Mouse (Mus musculus) right cerebral cortex, postnatal 25 days (tissue): ENCODE data around the gene Spice1.

ENCODE experiments used
- DNase-seq: peaks from one replicate; pipeline ENCODE4 v3.0.0; 2022

Spice1 gene

GRCm38 (mm10) chr16:44375459-44375858 is 28.5 kb downstream of the Spice1 start:
- DNase-seq: no peak

DNA sequence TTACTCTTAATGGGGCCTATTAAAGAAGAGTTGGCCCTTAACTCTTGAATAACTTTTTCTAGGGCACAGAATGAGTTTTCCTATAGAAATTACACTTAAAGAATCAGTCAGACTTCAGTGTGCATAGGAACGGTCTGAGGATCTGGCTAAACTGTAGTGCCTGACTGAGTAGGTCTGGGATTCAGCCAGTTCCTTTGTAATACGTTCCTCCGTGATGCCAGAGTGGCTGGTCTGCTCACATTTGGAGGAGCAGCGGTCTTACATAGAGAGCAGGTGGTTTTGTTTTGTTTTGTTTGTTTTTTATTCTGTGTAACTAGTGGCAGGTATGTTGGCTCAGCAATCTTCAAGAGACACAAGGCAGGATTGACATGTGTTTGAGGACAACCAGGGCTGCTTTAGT is 33.1 kb downstream of the Spice1 start:
- no peak for DNase-seq

DNA sequence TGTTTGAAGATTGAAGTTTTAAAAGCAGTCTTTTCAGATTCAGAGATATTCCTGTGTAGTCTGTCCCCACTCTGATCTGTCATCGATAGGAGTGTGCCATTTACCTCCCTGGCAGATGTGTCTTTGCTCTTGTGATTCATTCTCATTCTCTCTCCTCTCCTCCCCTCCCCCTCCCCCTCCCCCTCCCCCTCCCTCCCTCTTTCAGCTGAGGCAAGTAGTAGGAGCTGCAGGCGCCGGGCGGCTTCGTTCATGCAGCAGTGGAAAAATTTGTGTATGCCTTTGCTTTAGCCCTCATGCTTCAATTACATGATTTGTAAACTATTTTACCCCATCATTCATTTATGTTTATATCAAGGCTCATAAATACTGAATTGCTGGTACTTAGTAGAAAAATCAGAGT is 34.7 kb downstream of the Spice1 start:
- DNase-seq: no peak

- DNase-seq: no peak
Measured at GRCm38 (mm10) chr16:44383549-44383948, 36.6 kb downstream of the Spice1 start.

DNA sequence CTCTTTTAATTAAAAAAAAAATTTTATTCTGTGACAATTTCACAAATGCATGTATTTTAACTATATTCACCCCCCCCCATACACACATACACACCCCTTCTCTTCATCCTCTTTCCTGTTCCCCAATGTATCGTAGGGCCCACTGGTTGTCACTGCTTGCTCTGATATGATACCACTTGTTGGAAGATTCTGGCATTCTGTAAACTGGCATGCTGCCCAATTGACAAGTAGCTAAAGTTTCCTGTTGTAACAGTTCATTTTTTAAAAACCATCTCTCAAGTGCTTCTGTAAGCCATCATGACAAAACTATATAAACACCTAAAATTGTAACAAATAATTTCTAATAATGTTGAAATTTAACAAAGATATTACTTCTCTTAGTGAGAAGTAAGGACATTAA is 37.3 kb downstream of the Spice1 start:
- no peak for DNase-seq

DNA sequence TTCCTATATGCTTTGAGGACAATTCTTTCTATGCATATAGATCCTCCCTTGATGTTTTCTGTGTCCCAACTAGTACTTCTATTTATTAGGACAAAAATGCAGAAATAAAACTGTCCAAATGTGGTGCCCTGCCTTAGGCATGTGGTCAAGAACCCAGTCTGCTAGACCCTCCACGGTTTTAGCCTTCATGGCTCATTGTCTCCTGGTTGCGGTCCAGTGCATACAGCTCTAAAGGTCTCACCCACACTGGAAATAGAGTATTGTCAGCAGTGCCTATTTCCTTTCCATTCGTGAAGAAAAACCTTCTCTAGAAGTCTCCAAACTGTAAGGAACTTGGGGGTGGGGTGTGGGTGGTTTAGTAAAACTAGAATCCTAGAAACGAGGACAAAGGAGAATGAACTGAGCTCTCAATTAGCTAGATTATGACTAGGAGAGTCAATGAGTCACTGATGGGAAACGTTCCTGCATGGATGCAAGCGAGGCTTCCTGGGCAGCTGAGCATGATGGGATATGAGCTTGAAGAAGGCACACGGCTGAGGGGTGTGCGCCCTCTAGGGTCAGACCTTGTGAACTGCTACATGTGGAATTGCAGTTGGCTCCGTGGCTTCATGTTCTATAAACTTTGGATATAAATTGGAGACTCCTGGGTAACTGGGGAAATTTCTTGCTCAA is 45.1 kb downstream of the Spice1 start:
- peak; percentile 28 for DNase-seq

DNA sequence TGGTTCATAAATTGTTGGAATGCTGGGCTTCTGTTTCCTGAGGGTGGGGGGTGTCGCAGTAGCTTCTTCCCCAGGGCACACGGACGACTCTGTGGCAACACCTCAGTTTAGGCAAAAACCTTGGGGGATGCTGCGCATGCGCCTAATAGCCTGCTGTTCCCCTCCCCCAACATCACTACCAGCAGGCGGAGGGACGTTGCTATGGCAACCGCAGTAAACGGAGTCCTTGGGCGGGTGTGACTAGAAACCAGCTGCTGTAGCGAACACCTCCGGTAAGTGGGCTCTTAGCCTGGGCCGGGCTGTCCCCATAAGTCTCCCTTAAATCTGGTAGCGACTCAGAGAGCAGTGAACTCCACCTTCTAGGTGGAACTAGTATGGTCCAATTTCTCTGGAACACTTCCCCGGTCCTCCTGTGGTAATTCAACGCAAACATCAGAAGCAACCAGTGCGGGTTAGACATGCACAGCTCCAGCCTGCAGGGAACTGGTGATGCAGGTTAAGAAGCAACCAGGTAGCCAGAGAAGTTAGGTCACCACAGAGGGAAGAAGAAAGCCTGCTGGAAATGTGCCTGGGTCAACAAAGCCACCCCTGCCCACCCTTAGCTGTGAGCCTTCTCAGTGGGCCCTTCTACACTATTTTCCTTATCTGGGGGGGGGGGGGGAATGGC is 47.8 kb downstream of the Spice1 start, which contains the start of gene Cfap44:
Cfap44 (plus strand) TSS at position 220 of the 667 bp plus-strand sequence.
- DNase-seq: peak; percentile 87

- no peak for DNase-seq
Measured at GRCm38 (mm10) chr16:44404933-44405332, 58.0 kb downstream of the Spice1 start.

- DNase-seq: no peak
Measured at GRCm38 (mm10) chr16:44407211-44407610, 60.3 kb downstream of the Spice1 start.

GRCm38 (mm10) chr16:44408290-44408689 is 61.4 kb downstream of the Spice1 start:
- DNase-seq: no peak

- no peak for DNase-seq
Measured at GRCm38 (mm10) chr16:44410176-44410575, 63.3 kb downstream of the Spice1 start.

DNA sequence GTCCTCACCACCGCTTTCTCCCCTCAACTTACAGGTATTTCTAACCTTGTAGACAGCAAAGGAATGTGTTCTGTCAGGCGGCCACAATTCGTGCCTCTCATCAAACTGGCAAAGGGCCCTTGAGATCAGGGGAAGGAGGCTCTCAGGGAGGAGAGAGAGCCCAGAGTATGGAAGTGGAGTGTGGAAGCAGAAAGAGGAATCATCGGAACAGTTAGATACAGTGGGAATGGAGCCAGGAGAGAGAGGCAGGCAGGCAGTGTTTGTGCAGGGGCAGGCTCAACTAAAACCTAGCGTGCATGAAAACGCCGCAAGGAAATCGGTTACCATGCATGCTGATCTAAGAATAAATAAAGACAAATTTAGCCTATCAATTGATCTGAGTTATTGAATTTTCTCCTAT is 70.7 kb downstream of the Spice1 start:
- no peak for DNase-seq

DNA sequence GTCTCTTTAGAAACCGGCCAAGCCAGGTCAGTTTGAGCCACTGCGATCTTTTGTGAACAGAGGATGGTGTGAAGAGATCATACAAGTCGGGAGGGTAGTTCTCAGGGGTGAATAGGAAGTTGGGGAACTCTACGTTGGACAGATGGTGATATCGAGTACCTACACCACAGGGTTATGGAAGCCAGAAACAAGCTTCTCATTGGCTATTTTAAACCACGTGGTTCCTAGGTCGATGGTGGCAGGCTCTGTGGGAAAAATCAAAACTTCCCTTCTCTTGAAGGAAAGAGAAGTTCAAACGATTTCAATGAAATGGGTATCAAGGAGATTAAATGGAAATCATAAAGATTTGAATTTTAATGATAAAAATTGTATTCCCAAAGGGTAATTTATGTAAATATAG is 74.8 kb downstream of the Spice1 start:
- no peak for DNase-seq

- DNase-seq: peak; percentile 57
Measured at GRCm38 (mm10) chr16:44423499-44423898, 76.6 kb downstream of the Spice1 start.

DNA sequence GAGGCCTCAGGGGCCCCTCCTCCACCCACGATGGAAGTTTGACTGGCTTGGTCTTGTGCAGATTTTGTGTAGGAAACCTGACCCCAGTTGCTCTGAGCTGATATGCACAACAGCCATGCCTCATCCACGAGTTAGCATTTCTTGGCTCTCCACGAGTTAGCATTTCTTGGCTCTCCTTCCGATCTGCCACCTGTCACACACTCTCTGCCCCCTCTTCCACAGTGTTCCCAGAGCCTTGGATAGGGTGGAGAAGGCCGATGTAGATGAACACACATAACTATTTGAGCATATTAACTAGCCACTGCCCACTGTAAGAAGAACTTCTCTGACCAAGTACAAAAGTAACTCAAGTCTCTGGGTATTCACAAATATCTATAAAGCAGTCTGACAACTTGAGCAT is 81.5 kb downstream of the Spice1 start:
- DNase-seq: no peak

GRCm38 (mm10) chr16:44430021-44430420 is 83.1 kb downstream of the Spice1 start:
- no peak for DNase-seq

DNA sequence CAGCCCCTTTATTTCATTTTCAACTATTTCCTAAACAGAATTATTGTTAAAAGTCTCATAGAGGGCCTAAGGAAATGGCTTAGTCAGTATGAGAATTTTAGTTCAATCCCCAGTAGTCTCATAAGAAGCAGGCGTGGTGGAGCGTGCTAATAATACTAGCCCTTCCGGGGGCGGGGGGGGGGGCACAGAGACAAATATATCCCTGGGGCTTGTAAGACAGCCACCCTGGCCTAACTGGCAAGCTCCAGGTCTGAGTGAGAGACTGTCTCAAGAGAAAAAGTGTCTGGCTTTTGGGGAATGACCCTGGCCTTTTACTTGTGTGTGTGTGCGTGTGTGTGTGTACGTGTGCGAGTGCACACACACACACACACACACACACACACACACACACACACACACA is 88.0 kb downstream of the Spice1 start:
- no peak for DNase-seq

DNA sequence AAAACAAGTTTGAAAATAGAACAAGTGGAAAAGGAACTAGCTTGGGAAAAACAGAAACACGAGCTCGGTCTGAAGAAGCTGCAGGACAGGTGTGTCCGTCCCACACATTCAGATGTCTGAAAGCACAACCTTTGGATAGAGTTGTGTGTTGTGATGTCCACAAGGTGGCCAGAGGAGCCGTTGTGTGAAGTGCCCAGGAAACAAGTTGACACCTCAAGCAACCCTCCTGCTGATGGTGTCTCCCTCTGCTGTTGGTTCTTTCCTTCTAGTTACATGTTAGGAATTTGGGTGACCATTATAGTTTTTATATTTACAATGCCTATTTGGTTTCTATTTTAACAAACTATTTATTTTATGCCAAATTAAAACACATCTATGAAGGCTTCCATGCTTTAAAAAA is 88.6 kb downstream of the Spice1 start:
- no peak for DNase-seq
